Mouse (Mus musculus) heart, adult 11 months (tissue): ENCODE results near the gene 1700017B05Rik.
"Not testable (repeated sequence)": the region's sequence is repeated elsewhere in the genome, so short reads cannot be mapped to it uniquely, and the experiment has no call there.

Source experiments
- DNase-seq: peaks from one replicate; pipeline ENCODE4 v3.0.0; 2022

The 1700017B05Rik gene

DNA sequence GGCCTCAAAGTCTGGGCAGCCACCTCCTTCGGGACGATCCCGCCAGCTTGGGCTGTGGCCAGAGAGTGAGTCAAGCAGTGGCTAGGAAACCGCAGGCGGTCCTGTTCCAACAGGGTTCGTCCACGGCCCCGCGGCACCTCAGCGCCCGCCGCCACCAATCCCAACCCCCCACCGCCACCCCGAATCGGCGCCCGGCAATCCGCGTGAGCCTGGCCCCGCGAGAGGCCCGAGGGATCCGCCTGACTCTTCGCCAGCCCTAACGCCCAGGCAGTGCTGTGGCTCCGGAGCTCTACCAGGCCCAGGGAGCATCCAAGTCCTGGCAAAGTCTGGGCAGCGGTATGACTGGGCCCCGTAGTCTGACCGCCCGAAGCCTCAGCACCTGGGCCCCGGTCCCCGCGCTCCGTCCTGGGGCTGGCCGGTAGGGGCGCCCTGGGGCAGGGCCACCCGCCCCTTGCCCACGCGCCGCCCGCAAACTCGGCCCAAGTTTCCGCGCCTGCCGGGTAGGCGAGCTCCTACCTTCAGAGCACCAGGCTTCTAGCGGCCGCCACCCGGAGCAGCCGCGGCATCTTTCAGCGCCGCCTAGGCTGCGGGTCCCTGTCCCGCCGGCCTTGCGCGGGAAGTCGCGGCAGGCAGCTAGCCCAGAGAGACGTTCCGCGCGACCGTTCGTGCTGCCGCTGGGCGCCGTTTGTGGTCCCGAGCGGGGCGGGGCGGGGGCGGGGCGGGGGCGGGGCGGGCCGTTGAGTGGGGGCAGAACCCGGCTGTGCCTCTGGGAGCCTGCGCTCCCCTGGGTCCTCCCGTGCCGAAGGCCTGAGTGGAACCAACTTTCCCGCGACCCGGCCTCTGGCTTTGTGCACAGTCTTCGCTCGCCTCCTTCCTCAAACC, at the start of gene 1700017B05Rik:
1700017B05Rik (minus strand) TSS at position 700 of the 882 bp plus-strand sequence.
- peak; percentile 98 for DNase-seq

DNA sequence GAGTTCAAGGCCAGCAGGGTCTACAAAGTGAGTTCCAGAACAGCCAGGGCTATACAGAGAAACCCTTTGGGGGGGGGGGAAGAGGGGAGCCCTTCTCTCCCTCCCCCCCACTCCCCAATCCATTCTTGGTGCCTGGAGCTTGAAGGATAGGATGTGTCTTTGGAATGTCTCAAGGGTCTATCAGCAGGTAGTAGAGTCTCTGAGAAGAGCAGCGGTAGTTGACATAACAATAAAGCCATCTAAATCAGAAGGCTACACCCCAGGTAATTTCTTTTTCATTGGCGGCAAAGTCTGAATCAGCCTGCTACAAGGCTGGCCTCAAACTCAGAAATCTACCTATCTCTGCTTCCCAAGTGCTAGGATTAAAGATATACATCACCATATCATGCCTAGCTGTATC, 48.5 kb upstream of the 1700017B05Rik start:
- DNase-seq = no peak

DNA sequence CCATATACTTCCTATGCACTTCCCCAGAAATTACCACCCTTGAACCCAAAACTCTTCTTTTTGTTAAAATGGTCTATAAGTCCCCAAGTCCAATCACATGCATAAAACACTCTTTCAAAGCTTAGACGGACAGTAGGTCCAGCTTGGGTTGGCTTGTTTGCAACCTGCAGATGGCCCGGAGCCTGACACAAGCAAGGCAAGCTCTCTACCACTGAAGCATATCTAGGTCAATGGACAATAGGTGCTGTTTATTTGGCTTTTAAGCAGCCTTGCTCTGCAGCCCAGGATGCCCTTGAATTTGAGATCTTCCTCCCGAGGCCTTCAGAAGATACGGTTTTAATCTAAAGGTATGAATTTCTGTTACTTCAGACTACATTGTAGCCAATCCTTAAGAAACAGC, 46.9 kb upstream of the 1700017B05Rik start:
- peak; percentile 71 for DNase-seq

DNA sequence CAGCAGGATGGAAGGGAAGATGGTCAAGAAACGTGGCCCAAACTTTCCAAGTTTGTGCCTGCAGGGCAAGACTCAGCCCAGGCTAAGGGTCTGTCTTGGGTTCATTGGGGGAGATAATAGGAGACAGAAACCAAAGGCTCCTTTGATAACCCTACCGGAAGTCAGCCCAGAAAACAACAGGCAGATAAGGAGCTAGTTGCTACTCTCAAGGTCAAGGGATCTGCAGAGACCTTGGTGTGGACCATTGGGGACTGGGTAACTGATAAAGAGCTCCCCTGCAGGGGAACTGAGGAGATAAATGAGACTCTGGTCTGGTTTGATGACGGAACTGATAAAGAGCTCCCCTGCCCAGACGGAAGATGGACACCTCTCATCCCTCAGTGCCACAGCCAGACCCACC, 45.0 kb upstream of the 1700017B05Rik start:
- DNase-seq = no peak

DNA sequence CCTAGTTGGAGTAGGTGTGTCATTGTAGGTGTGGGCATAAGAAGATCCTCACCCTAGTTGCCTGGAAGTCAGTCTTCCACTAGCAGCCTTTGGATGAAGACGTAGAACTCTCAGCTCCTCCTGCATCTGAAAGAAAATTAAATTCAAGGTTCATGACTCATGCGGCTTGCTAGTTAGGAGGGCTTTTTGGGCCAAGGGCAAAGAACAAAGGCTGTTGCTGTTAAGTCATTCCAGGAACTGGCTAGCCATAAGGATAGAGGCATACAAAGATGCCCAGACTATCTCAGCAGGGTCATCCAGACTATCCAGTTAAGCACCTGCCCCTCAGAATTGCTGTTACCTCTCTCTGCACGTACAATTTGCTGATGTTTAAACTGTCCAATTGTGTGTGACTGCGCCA, 42.3 kb upstream of the 1700017B05Rik start:
- not testable (repeated sequence) for DNase-seq

DNA sequence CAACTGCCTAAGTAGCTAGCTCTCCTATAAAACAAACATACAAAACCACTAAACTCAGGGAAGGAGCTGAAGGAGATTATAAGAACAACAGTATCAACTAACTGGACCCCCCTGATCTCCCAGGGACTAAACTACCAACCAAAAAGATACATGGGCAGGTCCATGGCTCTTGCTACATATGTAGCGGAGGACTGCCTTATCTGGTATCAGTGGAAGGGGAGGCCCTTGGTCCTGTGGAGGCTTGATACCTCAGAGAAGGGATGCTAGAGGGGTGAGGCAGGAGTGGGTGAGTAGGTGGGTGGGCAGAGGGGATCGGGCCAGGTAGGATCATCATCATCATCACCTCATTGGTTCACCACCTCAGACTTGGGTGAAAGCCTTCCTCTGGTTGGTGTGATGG, 41.8 kb upstream of the 1700017B05Rik start:
- DNase-seq = no peak

DNA sequence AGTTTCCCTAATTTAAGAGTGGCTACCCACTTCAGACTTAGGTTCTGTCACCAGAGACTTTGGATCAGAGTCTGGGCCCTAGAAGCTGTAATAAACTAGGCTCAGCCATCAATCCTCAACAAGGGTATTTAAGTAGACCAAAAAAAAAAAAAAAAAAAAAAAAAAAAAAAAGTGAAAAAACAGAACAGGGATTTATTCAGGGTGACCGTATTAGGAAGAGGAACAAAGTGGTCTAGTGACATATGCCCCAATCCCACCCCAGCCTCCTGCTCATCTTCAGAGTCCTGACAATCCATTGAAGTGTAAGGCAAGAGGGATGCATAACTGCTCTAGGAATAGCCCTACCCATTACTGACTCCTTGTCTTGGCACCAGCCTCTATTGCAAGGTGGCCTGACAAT, 40.9 kb upstream of the 1700017B05Rik start:
- no peak for DNase-seq

DNA sequence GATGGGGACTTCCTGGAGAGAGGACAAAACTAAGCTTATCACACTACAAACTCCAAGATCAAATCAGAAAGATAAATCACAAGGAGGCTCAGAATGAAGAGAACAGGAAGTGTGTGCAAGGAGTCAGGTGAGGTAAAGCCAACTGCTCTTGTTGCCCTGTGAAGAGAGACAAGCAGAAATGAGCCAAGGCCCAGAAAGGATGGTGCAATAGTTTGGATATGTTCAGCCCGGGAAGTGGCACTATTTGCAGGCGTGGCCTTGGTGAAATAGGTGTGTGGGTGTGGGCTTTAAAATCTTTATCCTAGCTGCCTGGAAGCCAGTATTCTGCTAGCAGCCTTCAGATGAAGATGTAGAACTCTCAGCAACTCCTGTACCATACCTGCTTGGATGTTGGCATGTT, 38.4 kb upstream of the 1700017B05Rik start:
- DNase-seq = no peak

DNA sequence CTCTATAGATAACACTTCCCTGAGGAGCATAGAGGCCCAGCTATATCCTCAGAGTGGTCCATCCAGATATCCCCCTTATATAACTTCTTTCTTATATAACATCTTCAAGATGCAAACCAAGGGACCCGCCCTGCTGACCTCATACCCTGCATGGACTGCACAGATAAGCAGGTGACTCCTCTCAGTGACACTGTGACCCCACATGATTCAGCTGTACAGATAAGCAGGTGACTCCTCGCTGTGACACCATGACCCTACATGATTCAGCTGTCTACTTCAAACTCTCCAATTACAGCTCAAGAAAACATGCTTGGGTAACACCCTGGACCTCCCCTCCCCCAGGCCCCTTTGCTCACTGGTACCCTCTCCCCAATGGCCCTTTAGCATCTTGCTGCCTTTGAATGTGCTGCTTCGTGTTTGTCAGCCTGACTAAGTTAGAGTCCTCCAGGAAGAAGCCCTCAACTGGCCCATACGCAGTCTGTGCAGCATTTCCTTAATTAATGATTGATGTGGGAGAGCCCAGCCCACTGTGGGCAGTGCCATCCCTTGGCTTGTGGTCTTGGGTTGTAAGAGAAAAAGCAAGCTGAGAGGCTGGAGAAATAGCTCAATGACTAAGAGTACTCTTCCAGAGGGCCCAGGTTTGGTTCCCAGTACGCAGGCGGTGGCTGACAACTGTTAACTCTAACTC, 37.5 kb upstream of the 1700017B05Rik start:
- DNase-seq = no peak

DNA sequence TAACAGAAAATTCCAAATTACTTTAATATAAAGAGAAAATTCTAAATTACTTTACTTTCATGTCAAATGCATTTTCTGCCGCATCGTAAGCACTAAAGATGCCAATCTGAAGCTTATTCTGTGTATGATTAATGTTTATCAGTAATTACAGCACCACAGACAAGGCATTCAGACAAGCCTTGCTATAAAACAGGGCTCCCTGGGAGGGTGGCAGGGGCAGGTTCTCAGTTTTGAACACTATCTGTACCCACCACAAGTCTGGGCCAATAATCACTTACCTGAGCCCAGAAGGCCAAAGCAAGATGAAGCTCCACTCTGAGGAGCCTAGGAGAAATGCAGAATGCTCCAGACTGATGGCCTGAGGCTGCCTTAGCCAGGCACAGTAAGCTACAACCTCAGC, 35.5 kb upstream of the 1700017B05Rik start:
- DNase-seq = no peak

DNA sequence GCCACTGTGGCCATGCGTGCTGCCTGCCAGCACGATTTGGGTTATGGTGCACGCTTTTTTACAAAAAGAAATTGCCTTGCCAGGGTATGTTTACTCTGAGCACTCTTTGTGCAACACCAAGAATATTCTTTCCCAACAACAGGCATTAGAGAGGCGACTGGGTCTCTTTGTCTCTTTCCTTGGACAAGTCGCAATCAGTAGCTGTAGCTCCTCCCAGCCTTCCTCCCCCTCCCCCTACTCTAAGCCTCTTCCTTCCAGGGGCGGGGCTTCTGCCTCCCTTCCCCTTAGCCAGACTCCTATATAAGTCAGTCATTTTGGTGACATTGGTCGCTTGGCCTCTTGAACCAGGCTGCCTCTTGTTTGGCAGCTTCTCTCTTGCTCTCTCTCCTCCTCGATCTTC, 33.9 kb upstream of the 1700017B05Rik start:
- DNase-seq = no peak

DNA sequence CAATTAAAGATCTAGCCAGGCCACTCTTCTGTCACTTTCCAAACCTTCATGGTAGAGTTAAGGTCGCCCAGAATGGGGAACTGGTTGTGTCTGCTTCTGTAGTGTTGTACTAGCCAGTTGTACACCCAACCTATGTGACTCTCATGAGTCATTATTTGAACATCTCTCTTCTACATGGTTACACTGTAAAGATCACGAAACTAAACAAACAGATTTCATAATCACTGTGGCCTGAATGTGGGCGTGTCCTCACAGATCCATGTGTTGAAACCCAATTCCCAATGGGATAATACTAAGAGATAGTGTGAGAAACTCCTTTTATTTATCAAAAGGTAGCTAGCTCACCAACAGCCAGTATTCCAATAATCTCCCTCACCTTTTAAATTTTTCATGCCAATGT, 33.3 kb upstream of the 1700017B05Rik start:
- no peak for DNase-seq

DNA sequence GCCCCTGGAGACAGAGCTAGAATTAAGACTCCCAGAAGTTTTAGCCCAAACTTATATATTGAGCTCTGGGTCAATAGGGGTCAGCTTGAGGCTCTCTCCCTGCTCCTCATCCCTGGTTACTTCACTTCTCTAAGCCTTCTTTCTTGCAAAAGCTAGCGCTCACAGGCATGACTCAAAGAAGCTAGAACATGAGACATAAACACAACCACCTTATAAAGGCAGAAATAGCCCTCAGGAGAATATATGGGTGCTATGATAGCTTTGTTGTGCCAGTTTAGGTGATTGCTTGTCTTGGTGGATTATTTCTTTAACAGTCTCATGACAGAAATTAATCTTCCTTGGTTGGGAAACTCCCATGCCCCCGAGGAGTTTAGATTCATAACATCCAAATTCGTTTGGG, 32.5 kb upstream of the 1700017B05Rik start:
- no peak for DNase-seq

DNA sequence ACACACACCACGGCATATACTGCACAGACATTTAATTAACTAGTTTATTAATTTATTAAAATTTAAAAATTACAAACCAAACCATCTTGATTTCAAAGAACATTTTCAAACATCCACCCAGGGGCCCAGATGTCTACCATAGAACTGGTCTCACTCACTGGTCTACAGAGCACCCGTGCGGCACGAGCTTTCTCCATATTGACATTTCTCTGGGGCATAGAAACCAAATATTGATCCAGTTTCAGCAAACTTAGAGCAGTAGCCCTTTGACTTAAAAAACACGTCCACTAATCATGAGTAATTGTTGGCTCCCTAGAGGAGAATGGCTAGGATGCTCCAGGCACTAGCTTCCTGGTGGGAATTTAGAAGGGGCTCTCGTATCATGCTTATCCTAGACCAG, 24.8 kb upstream of the 1700017B05Rik start:
- DNase-seq = no peak

DNA sequence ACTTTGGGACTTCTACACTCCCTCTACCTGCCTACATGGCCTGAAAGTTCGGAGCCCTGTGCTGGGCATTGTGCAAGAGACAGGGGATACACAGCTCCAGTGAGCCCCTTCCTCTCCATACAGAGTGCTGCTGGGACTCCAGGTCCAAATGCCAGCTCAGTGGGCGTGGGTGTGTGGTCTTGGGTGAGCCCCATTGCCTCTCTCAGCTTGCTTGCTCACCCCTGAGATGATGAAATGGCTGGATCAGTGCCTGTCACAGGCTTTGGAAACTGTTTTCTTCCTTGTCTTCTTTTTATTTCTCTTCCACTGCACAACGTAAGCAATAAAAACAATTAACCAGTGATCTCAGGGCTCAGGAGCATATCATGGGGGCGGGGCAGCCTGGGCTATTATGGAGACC, 20.9 kb upstream of the 1700017B05Rik start:
- DNase-seq = no peak

DNA sequence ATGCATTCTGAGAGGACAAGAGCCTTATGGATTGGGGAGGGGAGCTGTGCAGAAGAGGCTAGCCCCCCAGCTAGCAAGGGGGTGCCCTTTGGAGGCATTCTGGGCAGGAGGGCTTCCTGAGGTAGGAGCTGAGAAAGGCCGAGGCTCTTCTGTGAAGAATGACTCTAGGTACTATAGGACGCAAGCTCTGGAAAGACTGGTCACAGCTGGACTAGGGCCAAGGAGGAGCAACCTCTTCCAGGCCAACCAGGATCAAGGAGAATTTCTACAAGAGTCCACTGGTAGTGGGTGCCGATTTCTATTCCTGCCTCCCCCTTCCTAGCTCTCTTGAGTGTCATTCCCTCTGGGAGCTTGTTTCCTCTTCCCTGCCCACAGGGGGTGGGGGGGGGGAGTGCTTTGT, 20.3 kb upstream of the 1700017B05Rik start:
- DNase-seq = no peak

DNA sequence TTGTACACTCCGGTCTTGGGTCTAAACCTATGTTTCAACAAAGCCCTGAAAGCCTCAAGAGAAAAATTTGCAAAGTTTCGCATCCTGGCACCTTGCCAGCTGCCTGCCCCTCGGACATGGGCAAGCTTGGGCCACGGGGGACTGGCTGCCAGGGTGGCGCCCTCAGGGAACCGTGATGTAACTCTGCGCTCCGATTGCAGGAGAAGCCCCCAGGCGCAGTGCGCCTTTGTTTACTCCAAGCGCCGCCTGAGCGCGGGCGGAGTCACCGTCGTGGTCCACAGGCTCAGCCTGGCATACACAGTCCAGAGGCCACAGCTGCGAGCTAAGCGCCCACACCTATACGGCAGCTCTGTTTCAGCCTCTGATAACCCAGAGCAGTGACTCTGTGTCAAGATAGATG, 19.1 kb upstream of the 1700017B05Rik start:
- no peak for DNase-seq

DNA sequence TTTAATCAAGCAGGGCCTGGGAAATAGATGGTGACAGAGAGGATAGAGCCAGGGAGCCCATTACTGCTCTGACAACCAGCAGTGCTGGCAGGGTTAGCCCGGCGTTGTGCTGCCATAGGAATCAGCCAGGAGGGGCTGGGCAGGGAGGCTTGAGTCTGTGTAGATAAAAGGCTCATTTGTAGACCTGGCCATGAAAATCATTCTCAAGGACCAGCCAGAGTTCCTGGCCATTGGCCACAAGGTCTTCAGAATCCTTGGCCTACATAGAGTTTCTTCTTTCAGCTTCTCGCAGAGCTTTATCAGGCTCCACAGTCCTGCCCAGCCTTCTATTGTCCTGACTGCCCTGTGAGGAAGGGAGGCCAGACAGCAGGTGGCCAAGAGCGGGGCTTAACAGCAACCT, 17.0 kb upstream of the 1700017B05Rik start:
- DNase-seq = no peak

DNA sequence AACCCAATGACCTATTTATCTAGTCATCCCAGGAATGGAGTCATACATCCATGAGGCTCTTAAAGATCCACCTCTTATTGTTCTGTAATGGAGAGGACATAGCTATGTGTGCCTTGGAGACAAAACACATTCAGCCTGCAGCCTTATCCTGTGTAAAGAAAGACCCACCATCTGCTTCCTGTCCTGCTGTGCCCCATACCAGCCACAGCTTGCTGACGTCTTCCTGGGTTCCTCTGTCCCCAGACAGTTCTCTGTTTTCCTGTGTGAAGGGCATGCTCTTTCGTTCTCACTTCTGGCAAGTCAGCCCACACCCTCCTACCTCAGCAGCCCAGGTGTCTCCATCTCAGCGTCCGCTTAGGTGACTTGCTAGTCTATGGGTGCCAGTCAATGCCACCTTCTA, 15.9 kb upstream of the 1700017B05Rik start:
- peak; percentile 94 for DNase-seq

DNA sequence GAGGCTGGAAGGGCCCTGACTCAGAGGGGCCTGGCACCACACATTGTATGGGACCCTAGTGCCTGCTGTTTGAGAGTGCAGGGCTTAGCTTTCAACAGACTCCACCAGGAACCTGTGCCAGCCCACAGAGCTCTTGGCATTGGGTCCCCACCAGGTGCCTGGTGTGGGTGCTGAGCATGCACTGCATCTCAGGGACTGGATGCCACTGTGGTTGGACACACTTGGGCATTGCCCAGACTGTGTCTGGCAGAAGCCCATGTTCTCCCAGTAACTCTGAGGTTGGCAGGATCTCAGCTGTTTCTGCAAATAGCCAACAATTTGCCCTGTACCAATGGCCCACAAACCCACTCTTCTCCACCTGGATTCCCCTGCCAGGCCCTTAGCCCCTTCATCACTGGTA, 13.9 kb upstream of the 1700017B05Rik start:
- peak; percentile 97 for DNase-seq

DNA sequence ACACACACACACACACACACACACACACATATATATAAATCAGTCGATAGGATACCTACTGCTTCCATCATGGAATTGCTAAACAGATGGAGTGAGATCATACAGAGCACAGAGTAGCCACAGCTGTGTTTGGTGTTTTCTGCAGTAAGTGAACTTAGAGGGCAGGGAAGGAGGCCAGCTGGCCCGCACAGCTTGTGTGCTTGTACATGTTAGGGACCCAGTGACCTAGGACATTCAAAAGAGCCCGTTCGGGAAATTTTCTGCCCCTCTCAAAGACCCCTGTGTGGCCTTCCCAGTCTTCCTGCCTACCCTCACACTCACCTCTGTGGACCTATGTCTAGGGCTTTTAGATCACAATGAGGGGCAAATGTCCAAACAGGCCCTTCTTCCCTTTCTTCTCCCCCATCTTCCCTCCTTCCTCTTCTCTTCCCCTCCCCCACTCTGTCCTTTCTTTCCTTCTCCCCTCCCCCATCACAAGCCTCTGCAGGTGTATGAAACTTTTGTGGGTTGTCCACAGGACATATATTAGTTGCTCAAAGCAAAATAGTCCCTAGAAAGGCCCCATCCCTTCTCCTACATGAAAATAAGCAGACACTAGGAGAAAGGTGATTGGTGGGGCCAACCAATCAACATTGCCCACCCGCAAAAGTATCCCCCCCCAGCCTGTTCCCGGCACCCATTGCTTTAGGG, 11.5 kb upstream of the 1700017B05Rik start:
- DNase-seq = peak; percentile 92

DNA sequence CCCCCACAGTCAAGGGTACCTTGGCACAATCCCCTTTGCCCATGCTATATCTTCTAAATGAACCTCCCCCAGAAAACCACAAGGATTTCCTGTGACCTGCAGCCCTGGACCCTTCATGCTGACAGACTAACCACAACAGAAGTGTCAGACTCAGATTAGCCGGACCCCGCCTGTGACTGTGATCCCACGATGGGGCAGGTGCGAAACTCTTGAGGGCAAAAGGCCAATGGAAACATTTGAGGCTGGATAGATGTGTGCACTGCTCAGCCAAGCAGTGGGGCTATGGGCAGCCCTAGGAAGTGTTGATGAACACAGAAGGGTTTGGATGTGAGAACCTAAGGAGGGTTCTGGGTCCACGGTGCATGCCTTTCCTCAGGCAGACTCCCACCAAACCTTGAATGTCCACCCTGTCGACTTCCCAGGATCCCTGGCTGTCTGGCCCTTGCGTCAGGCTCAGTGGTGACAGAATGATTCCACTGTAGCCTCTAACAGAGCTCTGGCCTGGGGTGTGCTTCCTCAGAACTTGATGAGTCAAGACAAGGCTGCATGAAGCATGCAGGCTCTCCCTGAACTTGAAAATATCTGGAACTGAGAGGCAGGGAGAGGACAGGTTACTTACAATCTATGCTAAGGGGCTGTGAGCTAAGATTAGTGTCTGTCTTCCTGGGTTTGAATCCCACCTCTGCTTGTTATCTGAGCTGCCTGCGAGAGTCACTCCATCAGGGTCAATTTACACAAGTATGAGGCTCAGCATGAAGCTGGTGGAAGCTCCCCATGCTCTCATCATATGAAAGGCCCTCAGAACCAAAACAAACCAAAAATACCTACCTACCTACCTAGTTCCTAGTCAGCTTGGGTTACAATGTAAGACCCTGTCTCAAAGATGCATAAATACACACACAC, 10.7 kb upstream of the 1700017B05Rik start:
- DNase-seq = peak; percentile 87
